Mouse (Mus musculus) heart, embryonic 12.5 days (tissue): Measurements from ENCODE around the gene Try5. TPM values are rescaled to one million over a fixed set of nuclear protein-coding genes. Genes with fewer than 3 reads are reported as not detected.
"Not testable (repeated sequence)": the region's sequence is repeated elsewhere in the genome, so short reads cannot be mapped to it uniquely, and the experiment has no call there.

Experiments
- ATAC-seq: fragments of 200-750 bp; cut with Nextera tagmentation; 2 replicates; pipeline ENCODE4 v1.8.0; 2017; ENCODE audit warnings: moderate TSS enrichment, moderate library complexity; ENCODE audit not compliant: insufficient number of reproducible peaks, low FRiP score
- H3K27ac ChIP-seq: fragments of 300-500 bp; sonication (generic); 2 replicates; pipeline ENCODE4 v1.5.1; 2016; ENCODE audit warnings: mild to moderate bottlenecking, moderate library complexity; ENCODE audit not compliant: poor library complexity, severe bottlenecking
- H3K27me3 ChIP-seq: fragments of 300-500 bp; sonication (generic); replicated peaks from 2 replicates; pipeline ENCODE4 v1.6.1; 2016; ENCODE audit warnings: mild to moderate bottlenecking, moderate library complexity
- H3K36me3 ChIP-seq: fragments of 300-500 bp; sonication (generic); 2 replicates; pipeline ENCODE4 v1.6.1; 2016; ENCODE audit warnings: mild to moderate bottlenecking, moderate library complexity
- H3K4me1 ChIP-seq: fragments of 300-500 bp; sonication (generic); replicated peaks from 2 replicates; pipeline ENCODE4 v1.6.1; 2016; ENCODE audit warnings: mild to moderate bottlenecking
- H3K4me2 ChIP-seq: fragments of 300-500 bp; sonication (generic); 2 replicates; pipeline ENCODE4 v1.6.1; 2016; ENCODE audit warnings: mild to moderate bottlenecking, moderate library complexity
- H3K4me3 ChIP-seq: fragments of 300-500 bp; sonication (generic); 2 replicates; pipeline ENCODE4 v1.5.1; 2016; ENCODE audit warnings: mild to moderate bottlenecking
- H3K9ac ChIP-seq: fragments of 300-500 bp; sonication (generic); 2 replicates; pipeline ENCODE4 v1.6.1; 2016; ENCODE audit warnings: mild to moderate bottlenecking, moderate library complexity
- H3K9me3 ChIP-seq: fragments of 300-500 bp; sonication (generic); replicated peaks from 2 replicates; pipeline ENCODE4 v1.6.1; 2016; ENCODE audit warnings: mild to moderate bottlenecking, moderate library complexity
- WGBS: fragments of 180-500 bp; shearing (Covaris S2); methylation state at CpG from one replicate; pipeline ENCODE4 v1.1.7; 2016; 5-methylcytosine and 5-hydroxymethylcytosine counted together
- polyA plus RNA-seq: library from polyadenylated mRNA; unstranded; fragments of >200 nt; fragmentation: Nextera tagmentation; extraction: Ambion mirVana; gene quantifications from 2 replicates; pipeline ENCODE4 v1.2.1, GENCODE M21; 2016

Try5 gene
- polyA plus RNA-seq: not detected in 2 replicates

DNA sequence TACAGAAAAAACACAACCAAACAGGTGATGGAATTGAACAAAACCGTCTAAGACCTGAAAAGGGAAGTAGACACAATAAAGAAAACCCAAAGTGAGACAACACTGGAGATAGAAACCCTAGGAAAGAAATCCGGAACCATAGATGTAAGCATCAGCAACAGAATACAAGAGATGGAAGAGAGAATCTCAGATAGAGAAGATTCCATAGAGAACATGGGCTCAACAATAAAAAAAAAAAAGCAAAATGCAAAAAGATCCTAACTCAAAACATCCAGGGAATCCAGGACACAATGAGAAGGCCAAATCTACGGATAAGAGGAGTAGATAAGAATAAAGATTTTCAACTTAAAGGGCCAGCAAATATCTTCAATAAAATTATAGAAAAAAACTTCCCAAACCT, at the start of gene Try5:
TSS of gene Try5 (minus strand) at position 101 of the 400 bp plus-strand sequence.
- not testable (repeated sequence) for H3K9ac ChIP-seq, H3K27ac ChIP-seq, H3K36me3 ChIP-seq, H3K27me3 ChIP-seq, H3K9me3 ChIP-seq, H3K4me2 ChIP-seq, H3K4me3 ChIP-seq, H3K4me1 ChIP-seq, ATAC-seq
- WGBS: 64% methylated on average over 3 of the region's 3 CpGs

DNA sequence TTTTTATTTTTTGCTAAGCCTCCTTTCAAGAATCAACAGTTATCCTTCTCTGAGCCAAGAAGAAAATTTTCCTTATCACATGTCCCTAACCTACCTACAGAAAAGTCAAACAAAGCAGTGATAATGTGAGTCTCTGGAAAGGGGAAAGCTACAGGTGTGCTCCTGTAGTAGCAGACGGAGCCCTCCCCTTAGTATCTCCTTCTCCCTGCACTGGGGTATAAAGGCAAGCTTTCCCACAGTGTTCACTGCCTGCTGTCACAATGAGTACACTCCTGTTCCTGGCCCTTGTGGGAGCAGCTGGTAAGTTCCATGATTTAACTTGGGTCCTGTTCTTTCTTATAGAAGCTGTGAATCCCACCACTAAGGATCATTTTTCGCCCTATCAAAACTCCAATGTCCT, 37.3 kb upstream of the Try5 start, which contains the start of gene Try10:
TSS of gene Try10 (plus strand) at position 174 of the 400 bp plus-strand sequence.
- Histone ChIP-seq H3K9me3 (no peaks in the 10 kb centered on the region), H3K4me3 (no peak within 1 kb of the TSS), H3K4me1 (no peaks in the 10 kb centered on the region), H3K27ac (no peak within 1 kb of the TSS), H3K9ac (no peak within 1 kb of the TSS), H3K27me3 (no peaks in the 10 kb centered on the region), H3K4me2 (no peak within 1 kb of the TSS), H3K36me3 (no peaks in the 10 kb centered on the region)
- 61% methylated on average over 2 of the region's 2 CpGs for WGBS
- ATAC-seq: no peak

DNA sequence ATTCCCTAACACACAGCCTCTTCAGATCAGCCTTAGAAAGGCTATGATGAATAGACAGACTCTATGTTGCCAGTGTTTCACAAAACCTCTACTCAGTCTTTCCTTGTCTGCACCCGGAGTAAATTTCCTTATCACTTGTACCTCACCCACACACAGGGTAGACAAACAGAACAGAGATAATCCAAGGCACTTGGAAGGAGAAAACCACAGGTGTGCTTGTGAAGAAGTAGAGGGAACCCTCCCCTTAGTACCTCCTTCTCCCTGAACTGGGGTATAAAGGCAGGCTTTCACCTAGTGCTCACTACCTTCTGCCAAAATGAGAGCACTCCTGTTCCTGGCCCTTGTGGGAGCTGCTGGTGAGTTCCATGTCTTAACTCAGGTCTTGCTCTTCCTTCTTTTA, 14.7 kb downstream of the Try5 start, which contains the start of gene Try4:
TSS of gene Try4 (plus strand) at position 301 of the 400 bp plus-strand sequence.
- Histone ChIP-seq H3K4me3 (no peak within 1 kb of the TSS), H3K27ac (no peak within 1 kb of the TSS), H3K9me3 (no peaks in the 10 kb centered on the region), H3K27me3 (no peaks in the 10 kb centered on the region), H3K36me3 (no peaks in the 10 kb centered on the region), H3K9ac (no peak within 1 kb of the TSS), H3K4me2 (no peak within 1 kb of the TSS), H3K4me1 (no peaks in the 10 kb centered on the region)
- 59% methylated on average over 1 of the region's 1 CpGs for WGBS
- no peak for ATAC-seq

DNA sequence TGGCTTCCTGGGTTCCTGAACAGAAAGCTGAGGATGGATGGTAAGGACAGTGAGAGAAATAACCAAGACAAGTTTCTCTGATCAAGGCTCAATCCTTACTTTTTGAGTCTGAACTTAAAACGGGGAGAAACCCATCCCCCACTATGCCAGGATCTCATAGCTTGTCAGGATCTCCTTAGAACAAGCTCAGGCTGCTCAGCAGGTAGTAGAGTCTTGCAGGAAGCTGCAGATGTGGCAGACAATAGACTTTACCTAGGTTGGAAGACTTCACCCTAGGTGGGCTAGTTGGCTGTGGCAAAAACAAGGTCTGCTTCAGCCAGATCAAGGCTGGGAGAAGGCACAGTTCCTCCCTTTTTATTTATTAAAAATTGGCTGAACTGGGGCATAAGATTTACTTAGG, 18.4 kb downstream of the Try5 start:
- ATAC-seq: no peak
- Histone ChIP-seq H3K27ac (no peak overlapping the region), H3K4me1 (no peaks in the 10 kb centered on the region), H3K9me3 (no peaks in the 10 kb centered on the region), H3K27me3 (no peaks in the 10 kb centered on the region), H3K4me2 (no peak overlapping the region), H3K9ac (no peak overlapping the region), H3K36me3 (no peaks in the 10 kb centered on the region), H3K4me3 (no peak overlapping the region)
- 14% methylated on average over 1 of the region's 1 CpGs for WGBS

DNA sequence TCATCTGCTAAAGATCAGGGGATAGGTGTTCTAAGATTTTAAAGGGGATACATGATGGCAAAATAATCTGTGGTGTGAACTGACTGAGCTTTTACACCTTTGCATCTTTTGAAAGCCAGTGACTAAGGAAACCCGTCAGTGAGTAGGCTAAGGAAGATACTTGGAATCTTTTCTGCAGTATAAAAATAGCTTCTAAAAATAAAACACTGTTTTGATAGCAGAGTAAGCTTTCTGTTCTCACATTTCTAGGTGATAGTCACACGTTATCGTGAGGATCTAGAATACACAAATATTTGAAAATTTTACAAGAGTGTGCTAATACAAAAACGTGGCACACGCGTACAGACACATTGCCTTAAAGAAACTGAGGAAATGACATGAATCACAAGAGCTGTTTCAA, 50.5 kb downstream of the Try5 start:
- ATAC-seq: no peak
- Histone ChIP-seq H3K9ac (no peak overlapping the region), H3K36me3 (no peaks in the 10 kb centered on the region), H3K27me3 (no peaks in the 10 kb centered on the region), H3K9me3 (no peaks in the 10 kb centered on the region), H3K4me3 (no peak overlapping the region), H3K27ac (no peak overlapping the region), H3K4me2 (no peak overlapping the region), H3K4me1 (no peaks in the 10 kb centered on the region)
- WGBS: 74% methylated on average over 6 of the region's 6 CpGs

DNA sequence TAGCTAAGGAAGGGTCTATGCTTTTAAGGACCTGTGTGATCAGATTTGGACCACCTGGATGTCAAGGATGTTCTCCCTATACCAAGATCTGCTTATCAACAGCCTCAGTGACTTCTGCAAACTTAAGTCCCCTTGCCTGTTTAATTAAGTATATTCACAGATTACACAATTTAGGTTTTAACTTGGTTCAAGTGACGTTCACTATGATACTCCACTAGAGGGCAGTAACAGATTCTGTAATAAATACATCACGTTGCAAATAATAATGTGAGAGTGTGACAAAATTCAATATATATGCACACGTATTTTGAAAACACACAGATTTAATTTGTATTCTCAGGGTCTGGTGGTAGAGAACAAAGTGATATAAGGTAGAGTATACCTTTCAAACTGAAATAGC, 53.8 kb downstream of the Try5 start:
- no peak overlapping the region for H3K4me3 ChIP-seq
- no peak for ATAC-seq
- no peaks in the 10 kb centered on the region for H3K9me3 ChIP-seq
- H3K4me1 ChIP-seq: no peaks in the 10 kb centered on the region
- H3K27ac ChIP-seq: no peak overlapping the region
- no peak overlapping the region for H3K4me2 ChIP-seq
- H3K36me3 ChIP-seq: no peaks in the 10 kb centered on the region
- H3K9ac ChIP-seq: no peak overlapping the region
- 41% methylated on average over 3 of the region's 3 CpGs for WGBS
- H3K27me3 ChIP-seq: no peaks in the 10 kb centered on the region

Other genes starting within 250 kb of the Try5 start
- gene Try4, start 14.6 kb downstream of the Try5 start, polyA plus RNA-seq: not detected in 2 replicates
- not detected in 2 replicates for gene Try10, start 37.3 kb upstream of the Try5 start, polyA plus RNA-seq
- gene Prss3, start 60.8 kb upstream of the Try5 start, polyA plus RNA-seq: not detected in 2 replicates
- gene Gm5771, start 75.5 kb upstream of the Try5 start, polyA plus RNA-seq: not detected in 2 replicates
- gene Gm10334, start 129.3 kb upstream of the Try5 start, polyA plus RNA-seq: not detected in 2 replicates
- not detected in 2 replicates for gene Prss1, start 142.1 kb upstream of the Try5 start, polyA plus RNA-seq
- not detected in 2 replicates for gene Prss2, start 204.9 kb upstream of the Try5 start, polyA plus RNA-seq